Mouse (Mus musculus) layer of hippocampus, adult 18-20 months (tissue): ENCODE measurements around the gene Pgr. TPM values are rescaled to one million over a fixed set of nuclear protein-coding genes. Genes with fewer than 3 reads are reported as not detected.

Experiments used
- total RNA-seq, 2 experiments: library from RNA; stranded (reverse); gene quantifications; 2 replicates each; pipeline ENCODE4 v1.2.3; 2021

Pgr gene
- total RNA-seq, 2 experiments from 2014 or later: 12.4 to 12.5 TPM

Other genes with a start within 250 kb of the Pgr start
- 1 to 10 TPM; 7.0 to 7.3 TPM for gene Gm16485, start 72.0 kb downstream of the Pgr start, total RNA-seq